Mouse (Mus musculus) G1E (cell line): ENCODE data around the gene Mst1r. TPM values are rescaled to one million over a fixed set of nuclear protein-coding genes. Genes with fewer than 3 reads are reported as not detected.

Source experiments
- ATAC-seq: 2 replicates; pipeline ENCODE4 v1.8.0; 2016; ENCODE audit warnings: mild to moderate bottlenecking; ENCODE audit not compliant: insufficient number of reproducible peaks, poor library complexity, low FRiP score, severe bottlenecking; ENCODE audit errors: extremely low read depth
- DNase-seq: peaks from one replicate; pipeline ENCODE4 v3.0.0; 2012; ENCODE audit warnings: low spot score
- H3K27me3 ChIP-seq: 2 replicates; pipeline ENCODE4 v1.6.1; 2012; ENCODE audit warnings: mild to moderate bottlenecking, low read length, inconsistent platforms; ENCODE audit not compliant: insufficient read depth
- H3K36me3 ChIP-seq: replicated peaks from 2 replicates; pipeline ENCODE3; 2012; ENCODE audit warnings: mild to moderate bottlenecking, inconsistent platforms
- H3K4me1 ChIP-seq: 2 replicates; pipeline ENCODE4 v1.6.1; 2012; ENCODE audit warnings: low read depth, low read length, inconsistent platforms, mixed read lengths; ENCODE audit not compliant: insufficient read depth
- H3K4me3 ChIP-seq: 2 replicates; pipeline ENCODE4 v1.5.1; 2012; ENCODE audit warnings: low read depth, mild to moderate bottlenecking, inconsistent platforms, low read length, moderate library complexity, mixed read lengths
- H3K9me3 ChIP-seq: replicated peaks from 2 replicates; pipeline ENCODE4 v1.6.1; 2012; ENCODE audit warnings: inconsistent platforms
- CTCF ChIP-seq: IDR thresholded peaks from 2 replicates; pipeline ENCODE4 v1.5.1; 2012; ENCODE audit warnings: low read depth, low read length, inconsistent platforms, mixed read lengths
- GATA1 ChIP-seq: IDR thresholded peaks from 2 replicates; pipeline ENCODE4 v1.6.1; 2012; ENCODE audit warnings: borderline replicate concordance, low read length, inconsistent platforms, mixed read lengths
- GATA2 ChIP-seq: IDR thresholded peaks from 2 replicates; pipeline ENCODE4 v1.6.1; 2012; ENCODE audit warnings: low read depth, low read length, inconsistent platforms, borderline replicate concordance
- POLR2AphosphoS5 ChIP-seq: IDR thresholded peaks from 2 replicates; pipeline ENCODE4 v1.6.1; 2012; ENCODE audit warnings: low read depth, low read length, inconsistent platforms; ENCODE audit not compliant: insufficient replicate concordance
- TAL1 ChIP-seq: conservative IDR thresholded peaks from 2 replicates; pipeline ENCODE4 v1.6.1; 2012; ENCODE audit warnings: low read depth, low read length, inconsistent platforms, mixed read lengths
- polyA plus RNA-seq: library from polyadenylated mRNA; stranded (reverse); fragments of >175 nt; gene quantifications from 2 replicates; pipeline ENCODE4 v1.2.3, GENCODE M21; 2012
- total RNA-seq, 2 experiments: library from RNA; stranded (forward) in 1 of 2; stranded (reverse) in 1 of 2; fragments of 200-1000 nt in 1 of 2; fragments of >200 nt in 1 of 2; fragmentation: Nextera tagmentation in 1 of 2; gene quantifications; 2 replicates each; pipeline ENCODE4 v1.2.3; 2014 to 2017

Gene Mst1r
- total and polyA plus RNA-seq, 3 experiments = 0.01 TPM; not detected in 2

DNA sequence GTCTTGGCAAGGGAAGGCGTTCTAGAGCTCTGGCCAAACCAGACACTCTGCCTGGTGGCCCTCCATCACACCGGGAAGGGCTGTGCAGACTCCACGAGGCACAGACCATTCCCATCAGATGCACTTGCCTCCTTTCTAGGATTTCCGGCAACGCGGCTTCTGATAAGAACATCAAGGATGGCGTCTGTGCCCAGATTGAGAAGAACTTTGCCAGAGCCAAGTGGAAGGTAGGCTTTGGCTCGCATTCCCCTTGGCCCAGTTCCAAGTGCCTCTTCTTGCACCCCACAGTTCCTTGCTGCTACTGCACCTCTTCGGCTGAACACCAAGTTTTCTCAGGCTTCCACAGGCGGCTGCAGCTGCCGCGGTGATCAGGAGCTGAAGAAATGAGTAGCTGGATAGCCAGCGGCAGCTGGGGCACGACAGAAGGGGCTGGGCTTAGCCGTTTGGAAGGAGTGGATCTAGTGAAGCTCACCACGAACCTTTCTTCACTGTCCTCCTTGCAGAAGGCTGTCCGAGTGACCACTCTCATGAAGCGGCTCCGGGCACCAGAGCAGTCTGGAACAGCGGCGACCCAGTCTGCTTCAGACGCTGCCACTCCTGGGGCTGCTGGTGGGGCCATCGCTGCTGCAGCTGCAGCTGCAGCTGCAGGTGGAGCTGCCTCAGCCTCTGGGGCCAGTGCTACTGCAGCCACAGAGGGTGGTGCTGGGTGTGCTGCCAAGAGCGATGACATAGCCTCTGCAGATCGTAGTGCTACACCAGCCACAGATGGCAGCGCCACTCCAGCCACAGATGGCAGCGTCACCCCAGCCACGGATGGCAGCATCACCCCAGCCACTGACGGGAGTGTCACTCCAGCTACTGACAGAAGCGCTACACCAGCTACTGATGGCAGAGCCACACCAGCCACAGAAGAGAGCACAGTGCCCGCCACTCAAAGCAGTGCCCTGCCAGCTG lies 40.8 kb downstream of the Mst1r start:
- no peak overlapping the region for H3K4me3 ChIP-seq
- DNase-seq (no peak), ATAC-seq (no peak)
- H3K4me1 ChIP-seq = peaks cover 29% of the 10 kb centered on the region
- H3K36me3 ChIP-seq = peaks cover 4% of the 10 kb centered on the region
- no peaks in the 10 kb centered on the region for H3K9me3 ChIP-seq
- H3K27me3 ChIP-seq = peaks cover 45% of the 10 kb centered on the region
- no peak for TF ChIP-seq TAL1
- no peak for TF ChIP-seq GATA2
- no peak for TF ChIP-seq GATA1
- no peak for TF ChIP-seq CTCF
- no peak for TF ChIP-seq POLR2AphosphoS5

DNA sequence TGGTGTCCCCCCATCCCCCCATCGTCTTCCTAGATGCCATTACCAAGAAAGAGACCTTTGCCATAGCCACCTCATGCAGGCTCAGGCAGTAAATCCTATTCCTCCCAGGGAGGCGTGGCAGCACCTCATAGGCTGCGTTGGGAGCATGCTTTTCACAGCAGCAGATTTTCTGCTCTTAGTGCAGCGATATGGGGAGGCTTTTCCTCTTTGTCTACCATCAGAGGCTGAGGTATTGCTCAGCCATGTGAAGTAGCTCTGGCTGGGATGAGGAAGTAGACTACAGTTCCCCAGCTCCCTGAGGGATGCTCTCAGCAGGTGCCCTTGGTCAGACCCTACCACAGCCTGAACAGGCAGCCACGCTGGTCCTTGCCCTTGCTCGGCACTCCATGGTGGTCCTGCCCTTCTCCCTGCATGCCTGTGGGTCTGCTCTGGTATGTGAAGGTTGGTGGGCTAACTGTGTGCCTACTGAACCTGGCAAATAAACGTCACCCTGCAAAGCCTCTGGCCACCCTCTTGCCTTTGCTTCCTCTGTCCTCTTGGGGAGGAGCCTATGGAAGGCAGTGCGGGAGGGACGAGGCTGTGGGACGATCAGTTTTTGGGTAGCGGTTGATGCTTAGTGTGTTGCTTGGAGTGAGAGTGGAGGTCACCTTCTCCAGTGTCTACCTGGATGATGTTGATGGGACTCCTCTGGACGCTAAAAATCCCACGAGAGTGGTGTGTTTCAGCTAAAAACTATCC lies 42.7 kb downstream of the Mst1r start:
- Histone ChIP-seq H3K36me3 (peaks cover 21% of the 10 kb centered on the region), H3K9me3 (no peaks in the 10 kb centered on the region), H3K4me1 (peaks cover 38% of the 10 kb centered on the region), H3K4me3 (no peak overlapping the region), H3K27me3 (peaks cover 42% of the 10 kb centered on the region)
- no peak for TF ChIP-seq POLR2AphosphoS5
- no peak for TF ChIP-seq GATA2
- no peak for TF ChIP-seq GATA1
- TF ChIP-seq CTCF = no peak
- TF ChIP-seq TAL1 = no peak
- no peak for DNase-seq
- ATAC-seq = no peak

DNA sequence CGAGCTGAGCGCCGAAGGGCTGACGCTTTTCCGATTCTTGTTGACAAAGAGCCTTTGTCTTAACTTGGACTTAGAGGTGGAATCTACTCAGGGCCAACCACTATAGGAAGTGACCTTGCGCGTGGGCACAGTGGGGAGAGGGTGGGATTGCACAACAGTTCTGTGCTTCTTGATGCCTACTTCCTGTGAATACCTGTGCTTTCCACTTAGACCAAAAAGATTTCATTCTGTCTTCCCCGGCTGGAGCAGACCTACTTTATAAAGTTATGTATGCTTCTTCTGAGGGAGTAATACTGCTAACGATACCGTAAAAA lies 43.2 kb downstream of the Mst1r start, which contains the start of gene Traip:
TSS of gene Traip (plus strand) at position 215 of the 314 bp plus-strand sequence.
- no peak for DNase-seq
- ATAC-seq = no peak
- H3K9me3 ChIP-seq = no peaks in the 10 kb centered on the region
- no peak for TF ChIP-seq POLR2AphosphoS5
- no peak for TF ChIP-seq GATA1
- no peak for TF ChIP-seq CTCF
- no peak for TF ChIP-seq GATA2
- no peak for TF ChIP-seq TAL1
- H3K4me1 ChIP-seq = peaks cover 38% of the 10 kb centered on the region
- H3K36me3 ChIP-seq = peaks cover 26% of the 10 kb centered on the region
- peak within 1 kb of the TSS; percentile 90 for H3K4me3 ChIP-seq
- peaks cover 42% of the 10 kb centered on the region for H3K27me3 ChIP-seq

DNA sequence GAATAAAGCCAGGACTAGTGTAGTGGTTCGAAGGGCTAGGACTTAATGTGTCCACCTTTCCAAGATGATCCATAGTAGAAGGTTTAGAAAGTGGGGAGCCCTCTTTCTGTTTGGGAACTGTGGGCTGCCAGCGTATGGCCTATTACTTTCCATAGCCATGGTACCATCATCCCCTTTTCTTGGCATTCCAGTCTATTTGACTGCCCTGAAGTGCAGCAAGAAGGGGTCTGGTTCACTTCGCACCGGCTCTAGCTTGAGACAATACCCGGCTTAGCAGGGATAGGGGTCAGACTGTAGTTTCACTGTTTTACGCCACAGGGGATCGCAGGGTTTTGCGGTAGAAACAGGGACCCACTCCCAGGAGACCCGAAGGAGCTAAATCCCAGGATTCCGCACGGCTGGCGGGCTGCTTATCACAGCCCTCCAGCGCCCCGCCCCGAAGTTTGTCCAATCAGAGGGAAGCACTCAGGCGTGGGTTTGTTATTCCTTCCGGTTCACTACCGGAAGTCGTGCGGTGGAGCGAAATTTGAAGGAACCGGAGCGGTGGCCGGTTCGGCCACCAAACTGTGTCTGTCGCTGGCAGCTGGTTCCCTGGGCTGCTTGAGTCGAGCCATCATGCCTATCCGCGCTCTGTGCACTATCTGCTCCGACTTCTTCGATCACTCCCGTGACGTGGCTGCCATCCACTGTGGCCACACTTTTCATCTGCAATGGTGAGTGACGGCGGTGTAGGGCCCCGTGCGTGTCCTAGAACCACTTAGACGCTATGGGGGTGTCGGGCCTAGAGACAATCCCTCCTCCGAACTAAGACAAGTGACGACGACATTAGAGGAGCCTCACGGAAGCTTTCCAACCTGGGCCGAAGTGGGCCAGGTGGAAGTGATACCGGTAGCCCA lies 44.0 kb downstream of the Mst1r start:
- no peaks in the 10 kb centered on the region for H3K9me3 ChIP-seq
- peak; percentile 94 for DNase-seq
- TF ChIP-seq TAL1 (no peak), GATA2 (no peak), GATA1 (no peak), POLR2AphosphoS5 (no peak), CTCF (no peak)
- ATAC-seq = peak; percentile 93
- H3K4me1 ChIP-seq = peaks cover 38% of the 10 kb centered on the region
- peaks cover 33% of the 10 kb centered on the region for H3K27me3 ChIP-seq
- peak overlapping the region; percentile 90 for H3K4me3 ChIP-seq
- peaks cover 34% of the 10 kb centered on the region for H3K36me3 ChIP-seq

DNA sequence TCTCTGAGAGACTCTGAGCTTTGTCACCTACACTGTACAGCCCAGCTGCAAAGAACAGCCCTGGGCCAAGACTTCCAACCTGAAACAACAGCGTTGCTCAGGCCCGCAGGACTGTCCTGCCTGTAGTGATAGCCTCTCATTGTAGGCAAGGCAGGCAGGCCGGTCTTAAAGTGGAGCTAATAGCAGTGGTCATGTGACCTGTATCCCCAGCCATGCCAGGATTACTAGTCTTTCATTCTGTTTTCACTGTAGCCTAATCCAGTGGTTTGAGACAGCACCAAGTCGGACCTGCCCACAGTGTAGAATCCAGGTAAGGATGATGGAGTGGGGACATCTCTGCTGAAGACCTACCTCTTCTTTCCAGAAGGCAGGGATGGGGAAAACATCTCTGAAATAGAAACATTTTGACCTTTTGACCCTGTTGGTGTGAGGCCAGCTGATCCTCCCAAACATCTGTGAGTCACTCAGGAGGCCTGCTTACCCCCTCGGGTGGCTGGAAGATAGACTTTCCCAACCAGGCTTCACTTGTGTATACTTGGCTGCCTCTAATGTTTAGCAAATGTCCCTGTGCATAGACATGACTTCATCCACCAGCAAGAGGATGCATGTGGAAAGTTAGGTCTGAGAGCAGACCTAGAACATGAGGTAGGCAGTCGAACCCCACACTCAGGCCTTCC lies 49.1 kb downstream of the Mst1r start:
- H3K36me3 ChIP-seq = peaks cover 84% of the 10 kb centered on the region
- ATAC-seq = no peak
- H3K4me3 ChIP-seq = no peak overlapping the region

More for the DNA sequence above, 49.1 kb downstream of the Mst1r start:
- Histone ChIP-seq H3K9me3 (no peaks in the 10 kb centered on the region), H3K4me1 (peaks cover 19% of the 10 kb centered on the region), H3K27me3 (no peaks in the 10 kb centered on the region)
- TF ChIP-seq GATA1 (no peak), TAL1 (no peak), GATA2 (no peak), CTCF (no peak), POLR2AphosphoS5 (no peak)
- no peak for DNase-seq
